Mouse (Mus musculus) lung, postnatal 10 days (tissue): ENCODE measurements around the gene Olfr247.
"Not testable (repeated sequence)": the region's sequence is repeated elsewhere in the genome, so short reads cannot be mapped to it uniquely, and the experiment has no call there.

Source experiments
- DNase-seq: peaks from one replicate; pipeline ENCODE4 v3.0.0; 2021

The Olfr247 gene

GRCm38 (mm10) chr10:129976040-129976439, at the start of gene Olfr247:
Olfr247 (minus strand) TSS chr10:129976140.
- DNase-seq: not testable (repeated sequence)

GRCm38 (mm10) chr10:130012321-130012720, 36.4 kb upstream of the Olfr247 start, which contains the start of gene Olfr820:
Olfr820 (plus strand) TSS chr10:130012621.
- DNase-seq: no peak

GRCm38 (mm10) chr10:130005366-130005765, 29.4 kb upstream of the Olfr247 start:
- DNase-seq: not testable (repeated sequence)

GRCm38 (mm10) chr10:130004104-130004503, 28.2 kb upstream of the Olfr247 start:
- not testable (repeated sequence) for DNase-seq

GRCm38 (mm10) chr10:129984962-129985361, 9.0 kb upstream of the Olfr247 start, which contains the start of gene Gm10310:
Gm10310 (minus strand) TSS chr10:129985062.
- not testable (repeated sequence) for DNase-seq

- not testable (repeated sequence) for DNase-seq
These were observed 5.9 kb upstream of the Olfr247 start for GRCm38 (mm10) chr10:129981867-129982266.

- not testable (repeated sequence) for DNase-seq
These were observed 2.9 kb downstream of the Olfr247 start for GRCm38 (mm10) chr10:129972994-129973393.

- DNase-seq: not testable (repeated sequence)
These were observed 8.8 kb downstream of the Olfr247 start, which contains the start of gene Olfr819 for GRCm38 (mm10) chr10:129967166-129967565. Olfr819 (minus strand) TSS chr10:129967266.

GRCm38 (mm10) chr10:129966232-129966631, 9.7 kb downstream of the Olfr247 start:
- not testable (repeated sequence) for DNase-seq

GRCm38 (mm10) chr10:129949000-129949399, 26.9 kb downstream of the Olfr247 start, which contains the start of gene Olfr818:
Olfr818 (minus strand) TSS chr10:129949100.
- no peak for DNase-seq
